Mouse (Mus musculus) liver, embryonic 12.5 days (tissue): ENCODE measurements around the gene Ttc39b. TPM values are rescaled to one million over a fixed set of nuclear protein-coding genes. Genes with fewer than 3 reads are reported as not detected.

Experiments used
- ATAC-seq: fragments of 200-750 bp; cut with Nextera tagmentation; 2 replicates; pipeline ENCODE4 v1.8.0; 2017; ENCODE audit warnings: moderate number of reproducible peaks, mild to moderate bottlenecking, moderate library complexity
- H3K27ac ChIP-seq: fragments of 300-500 bp; sonication (generic); 2 replicates; pipeline ENCODE4 v1.5.1; 2016; ENCODE audit warnings: mild to moderate bottlenecking
- H3K27me3 ChIP-seq: fragments of 300-500 bp; sonication (generic); replicated peaks from 2 replicates; pipeline ENCODE4 v1.6.1; 2016; ENCODE audit warnings: mild to moderate bottlenecking, moderate library complexity
- H3K36me3 ChIP-seq: fragments of 300-500 bp; sonication (generic); 2 replicates; pipeline ENCODE4 v1.6.1; 2016; ENCODE audit warnings: mild to moderate bottlenecking, moderate library complexity
- H3K4me1 ChIP-seq: fragments of 300-500 bp; sonication (generic); 2 replicates; pipeline ENCODE4 v1.6.1; 2016
- H3K4me2 ChIP-seq: fragments of 300-500 bp; sonication (generic); 2 replicates; pipeline ENCODE4 v1.6.1; 2016; ENCODE audit warnings: mild to moderate bottlenecking, moderate library complexity
- H3K4me3 ChIP-seq: fragments of 300-500 bp; sonication (generic); 2 replicates; pipeline ENCODE4 v1.5.1; 2016; ENCODE audit warnings: mild to moderate bottlenecking, moderate library complexity
- H3K9ac ChIP-seq: fragments of 300-500 bp; sonication (generic); 2 replicates; pipeline ENCODE4 v1.6.1; 2016; ENCODE audit warnings: mild to moderate bottlenecking, moderate library complexity
- H3K9me3 ChIP-seq: fragments of 300-500 bp; sonication (generic); replicated peaks from 2 replicates; pipeline ENCODE4 v1.6.1; 2016; ENCODE audit warnings: mild to moderate bottlenecking, moderate library complexity
- WGBS: fragments of 180-500 bp; shearing (Covaris S2); methylation state at CpG from one replicate; pipeline ENCODE4 v1.1.7; 2016; ENCODE audit not compliant: insufficient replicate concordance; 5-methylcytosine and 5-hydroxymethylcytosine counted together
- polyA plus RNA-seq: library from polyadenylated mRNA; unstranded; fragments of >200 nt; fragmentation: Nextera tagmentation; extraction: Ambion mirVana; gene quantifications from 2 replicates; pipeline ENCODE4 v1.2.1, GENCODE M21; 2016

Ttc39b gene
- 4.2 and 4.3 TPM in 2 replicates for polyA plus RNA-seq

DNA sequence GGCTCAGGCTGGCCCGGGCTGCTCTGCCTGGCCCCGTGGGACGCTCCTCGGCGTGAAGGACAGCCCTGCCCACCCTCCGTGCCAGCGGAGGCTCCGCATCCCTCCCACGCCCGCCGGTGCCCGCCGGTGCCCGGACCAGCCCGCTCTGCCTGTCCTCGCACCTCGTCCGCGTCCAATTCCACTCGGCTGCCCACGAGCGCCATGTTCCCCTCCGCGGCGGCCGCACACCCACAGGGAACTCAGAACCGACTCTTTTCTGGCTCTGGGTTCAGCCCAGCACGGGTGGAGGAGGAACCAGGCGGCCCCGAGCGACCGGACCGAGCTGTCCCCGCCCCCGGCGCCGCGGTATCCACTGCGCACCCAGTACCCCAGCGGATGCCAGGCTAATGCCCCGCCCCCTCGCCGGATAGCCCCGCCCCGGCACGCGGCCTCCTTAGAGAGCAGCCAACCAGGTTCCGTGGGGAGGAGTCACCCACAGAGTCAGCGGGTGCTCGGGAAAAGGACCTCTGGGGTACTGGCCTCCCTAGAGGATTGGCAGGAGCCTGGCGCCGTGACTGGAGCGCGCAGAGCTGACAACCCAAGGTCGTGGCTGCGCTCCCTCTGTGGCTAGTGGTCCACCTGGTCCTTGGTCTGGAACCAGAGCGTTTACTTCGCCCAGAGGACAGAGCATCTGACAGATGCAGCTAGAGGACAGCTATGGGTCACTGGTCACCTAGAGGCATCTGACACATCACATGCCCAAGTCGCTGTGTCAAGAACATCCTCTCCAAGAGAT, at the start of gene Ttc39b:
Gene Ttc39b, minus strand, starts transcription at position 346 of the 775 bp plus-strand sequence.
- H3K27ac ChIP-seq, result peak within 1 kb of the TSS; percentile 45; the same call in 1 of the 2 replicates
- WGBS, result under 1% methylated on average over 59 of the region's 59 CpGs
- peak; percentile 99 for ATAC-seq

GRCm38 (mm10) chr4:83373381-83373780, 49.3 kb upstream of the Ttc39b start:
- 67% methylated on average over 4 of the region's 4 CpGs for WGBS
- Histone ChIP-seq H3K36me3 (no peaks in the 10 kb centered on the region), H3K9ac (no peak overlapping the region), H3K27me3 (no peaks in the 10 kb centered on the region), H3K9me3 (no peaks in the 10 kb centered on the region), H3K27ac (no peak overlapping the region), H3K4me2 (no peak overlapping the region), H3K4me1 (no peaks in the 10 kb centered on the region), H3K4me3 (no peak overlapping the region)
- ATAC-seq, result no peak

More for the DNA sequence above, at the start of gene Ttc39b:
- Histone ChIP-seq H3K27me3 (peaks cover 37% of the 10 kb centered on the region), H3K9ac (peak within 1 kb of the TSS; percentile 71), H3K36me3 (no peaks in the 10 kb centered on the region), H3K9me3 (no peaks in the 10 kb centered on the region), H3K4me3 (peak within 1 kb of the TSS; percentile 75), H3K4me2 (peak within 1 kb of the TSS; percentile 99), H3K4me1 (peaks cover 30% of the 10 kb centered on the region; the same call in 1 of the 2 replicates)

GRCm38 (mm10) chr4:83357738-83358137, 33.7 kb upstream of the Ttc39b start:
- Histone ChIP-seq H3K27ac (no peak overlapping the region), H3K9me3 (no peaks in the 10 kb centered on the region), H3K36me3 (no peaks in the 10 kb centered on the region), H3K9ac (no peak overlapping the region), H3K4me2 (no peak overlapping the region), H3K27me3 (no peaks in the 10 kb centered on the region), H3K4me1 (no peaks in the 10 kb centered on the region), H3K4me3 (no peak overlapping the region)
- no peak for ATAC-seq
- 50% methylated on average over 1 of the region's 1 CpGs for whole genome bisulfite sequencing

- Histone ChIP-seq H3K27me3 (no peaks in the 10 kb centered on the region), H3K9me3 (no peaks in the 10 kb centered on the region), H3K4me3 (no peak overlapping the region), H3K27ac (no peak overlapping the region), H3K36me3 (no peaks in the 10 kb centered on the region), H3K4me2 (no peak overlapping the region), H3K4me1 (no peaks in the 10 kb centered on the region), H3K9ac (no peak overlapping the region)
- 40% methylated on average over 2 of the region's 2 CpGs for WGBS
- no peak for ATAC-seq
These were observed 30.7 kb upstream of the Ttc39b start for GRCm38 (mm10) chr4:83354786-83355185.

GRCm38 (mm10) chr4:83353949-83354348, 29.9 kb upstream of the Ttc39b start:
- no peaks in the 10 kb centered on the region for H3K27me3 ChIP-seq
- H3K4me1 ChIP-seq, result no peaks in the 10 kb centered on the region
- WGBS, result 25% methylated on average over 6 of the region's 6 CpGs

DNA sequence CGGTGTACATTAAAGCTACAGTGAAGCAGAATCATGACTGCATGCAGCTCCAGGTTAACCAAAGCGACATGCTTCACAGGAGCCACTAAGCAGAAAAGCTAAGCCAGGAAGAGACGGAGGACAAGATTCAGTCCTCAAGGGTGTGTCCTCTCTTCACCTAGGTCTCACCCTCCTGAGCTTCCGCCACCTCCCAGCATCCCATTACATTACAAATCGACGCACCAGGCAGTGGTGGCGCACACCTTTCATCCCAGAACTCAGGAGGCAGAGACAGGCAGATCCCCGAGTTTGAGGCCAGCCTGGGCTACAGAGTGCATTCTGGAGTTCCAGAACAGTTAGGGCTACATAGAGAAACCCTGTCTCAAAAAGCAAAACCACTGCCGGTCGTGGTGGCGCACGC, 29.2 kb upstream of the Ttc39b start:
- no peak overlapping the region for H3K4me3 ChIP-seq
- H3K27ac ChIP-seq, result no peak overlapping the region
- H3K27me3 ChIP-seq, result no peaks in the 10 kb centered on the region
- no peak for ATAC-seq
- no peak overlapping the region for H3K4me2 ChIP-seq
- H3K9ac ChIP-seq, result no peak overlapping the region
- H3K36me3 ChIP-seq, result no peaks in the 10 kb centered on the region
- H3K4me1 ChIP-seq, result no peaks in the 10 kb centered on the region
- WGBS, result 79% methylated on average over 12 of the region's 12 CpGs
- no peaks in the 10 kb centered on the region for H3K9me3 ChIP-seq

More at GRCm38 (mm10) chr4:83353949-83354348, 29.9 kb upstream of the Ttc39b start:
- H3K27ac ChIP-seq, result no peak overlapping the region
- H3K9me3 ChIP-seq, result no peaks in the 10 kb centered on the region
- H3K4me2 ChIP-seq, result no peak overlapping the region
- no peak overlapping the region for H3K9ac ChIP-seq
- ATAC-seq, result no peak
- H3K4me3 ChIP-seq, result no peak overlapping the region
- no peaks in the 10 kb centered on the region for H3K36me3 ChIP-seq

- 55% methylated on average over 6 of the region's 6 CpGs for WGBS
- no peak overlapping the region for H3K4me3 ChIP-seq
- H3K36me3 ChIP-seq, result no peaks in the 10 kb centered on the region
- no peak for ATAC-seq
- H3K27ac ChIP-seq, result no peak overlapping the region
- no peak overlapping the region for H3K4me2 ChIP-seq
- H3K9me3 ChIP-seq, result no peaks in the 10 kb centered on the region
- no peak overlapping the region for H3K9ac ChIP-seq
- no peaks in the 10 kb centered on the region for H3K27me3 ChIP-seq
- H3K4me1 ChIP-seq, result no peaks in the 10 kb centered on the region
These were observed 26.7 kb upstream of the Ttc39b start for GRCm38 (mm10) chr4:83350719-83351118.

GRCm38 (mm10) chr4:83348970-83349369, 24.9 kb upstream of the Ttc39b start:
- WGBS, result 80% methylated on average over 1 of the region's 1 CpGs
- no peaks in the 10 kb centered on the region for H3K27me3 ChIP-seq

GRCm38 (mm10) chr4:83343895-83344294, 19.8 kb upstream of the Ttc39b start:
- WGBS, result 43% methylated on average over 2 of the region's 2 CpGs
- H3K36me3 ChIP-seq, result no peaks in the 10 kb centered on the region
- no peaks in the 10 kb centered on the region for H3K9me3 ChIP-seq
- no peak overlapping the region for H3K27ac ChIP-seq
- no peak overlapping the region for H3K9ac ChIP-seq
- no peak overlapping the region for H3K4me3 ChIP-seq
- ATAC-seq, result no peak
- H3K4me2 ChIP-seq, result no peak overlapping the region
- no peaks in the 10 kb centered on the region for H3K4me1 ChIP-seq
- H3K27me3 ChIP-seq, result peaks cover 15% of the 10 kb centered on the region

More at GRCm38 (mm10) chr4:83348970-83349369, 24.9 kb upstream of the Ttc39b start:
- Histone ChIP-seq H3K36me3 (no peaks in the 10 kb centered on the region), H3K9ac (no peak overlapping the region), H3K27ac (no peak overlapping the region), H3K4me2 (no peak overlapping the region), H3K4me3 (no peak overlapping the region), H3K4me1 (no peaks in the 10 kb centered on the region), H3K9me3 (no peaks in the 10 kb centered on the region)
- ATAC-seq, result no peak

GRCm38 (mm10) chr4:83343146-83343823, 19.2 kb upstream of the Ttc39b start:
- Histone ChIP-seq H3K4me3 (no peak overlapping the region), H3K4me2 (no peak overlapping the region), H3K27ac (no peak overlapping the region), H3K9me3 (no peaks in the 10 kb centered on the region), H3K27me3 (peaks cover 15% of the 10 kb centered on the region), H3K4me1 (no peaks in the 10 kb centered on the region), H3K36me3 (no peaks in the 10 kb centered on the region), H3K9ac (no peak overlapping the region)
- WGBS, result 74% methylated on average over 9 of the region's 9 CpGs
- ATAC-seq, result no peak

- WGBS, result 29% methylated on average over 14 of the region's 14 CpGs
- no peak overlapping the region for H3K4me3 ChIP-seq
- no peak overlapping the region for H3K27ac ChIP-seq
- H3K4me2 ChIP-seq, result no peak overlapping the region
- H3K9ac ChIP-seq, result no peak overlapping the region
- H3K27me3 ChIP-seq, result peaks cover 15% of the 10 kb centered on the region
- no peaks in the 10 kb centered on the region for H3K36me3 ChIP-seq
- no peaks in the 10 kb centered on the region for H3K9me3 ChIP-seq
- no peak for ATAC-seq
- no peaks in the 10 kb centered on the region for H3K4me1 ChIP-seq
These were observed 18.4 kb upstream of the Ttc39b start for GRCm38 (mm10) chr4:83342268-83342970.

- Histone ChIP-seq H3K4me3 (no peak overlapping the region), H3K4me1 (no peaks in the 10 kb centered on the region), H3K9ac (no peak overlapping the region), H3K27me3 (peaks cover 15% of the 10 kb centered on the region), H3K9me3 (no peaks in the 10 kb centered on the region), H3K4me2 (no peak overlapping the region), H3K36me3 (no peaks in the 10 kb centered on the region), H3K27ac (no peak overlapping the region)
- 45% methylated on average over 1 of the region's 1 CpGs for WGBS
- ATAC-seq, result no peak
These were observed 15.3 kb upstream of the Ttc39b start for GRCm38 (mm10) chr4:83339393-83339792.
